Mouse (Mus musculus): ENCODE measurements around the gene Tcf3.

DNA sequence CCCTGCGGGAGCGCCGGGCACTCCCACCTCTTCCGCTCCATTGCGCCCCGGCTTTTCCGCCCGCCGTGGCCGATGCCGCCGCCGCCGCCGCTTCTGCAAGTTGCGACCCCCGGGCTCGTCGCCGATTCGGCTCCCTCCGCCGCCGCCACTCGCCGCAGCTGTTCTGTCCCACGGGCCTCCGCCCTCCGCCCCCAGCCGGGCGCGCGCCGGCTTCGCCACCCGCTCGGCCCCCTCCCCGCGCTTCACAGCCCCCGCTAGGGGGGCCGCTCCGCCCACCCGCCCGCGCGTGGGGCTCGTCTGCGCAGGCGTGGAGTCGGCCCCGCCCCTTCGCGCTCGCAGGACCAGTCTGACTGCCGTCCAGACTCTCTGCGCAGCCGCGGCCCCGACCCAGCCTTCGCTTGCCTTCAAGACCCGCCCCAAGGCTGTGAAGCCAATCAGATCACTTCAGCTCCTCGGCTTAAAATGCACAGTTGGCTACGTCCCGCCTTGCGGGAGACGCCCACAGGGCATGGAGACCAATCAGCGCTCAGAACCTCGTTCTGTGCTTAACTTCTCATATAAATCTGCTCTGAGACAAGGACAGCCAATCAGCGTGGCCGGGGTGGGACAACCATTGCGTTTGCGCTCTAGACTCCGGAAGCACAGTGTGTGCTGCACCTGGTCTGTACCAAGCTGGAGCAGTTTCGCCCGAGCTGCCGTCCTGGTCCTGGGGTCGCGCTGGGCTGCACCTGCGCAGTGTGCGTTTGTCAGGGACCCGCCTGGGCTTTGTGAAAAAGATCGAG, 34.1 kb downstream of the Tcf3 start, which contains the start of gene Mbd3:
- TF ChIP-seq GATA1 (IDR thresholded peaks at IDR 0.05; ENCODE audit: low read length) (no peak), TAL1 (IDR thresholded peaks at IDR 0.05; ENCODE audit: low read length) (no peak)

Measured in erythroblast, embryonic 14.5 days (primary cell).